Mouse (Mus musculus) intestine, embryonic 16.5 days (tissue): ENCODE measurements at regions not wholly inside any gene's neighbourhood (a gene's known extent, or its start where the extent isn't known, plus 50 kb on each side); places are given as distances from the start of the nearest gene placed in this dataset.
A peak's percentile ranks its signal among the peaks of the same experiment; 100 is the strongest.

ENCODE experiments used
- ATAC-seq: fragments of 200-750 bp; cut with Nextera tagmentation; 2 replicates; pipeline ENCODE4 v1.8.0; 2017; ENCODE audit warnings: moderate TSS enrichment, moderate library complexity
- H3K27ac ChIP-seq: fragments of 300-500 bp; sonication (generic); 2 replicates; pipeline ENCODE4 v1.5.1; 2014; ENCODE audit warnings: mild to moderate bottlenecking, low read length
- H3K27me3 ChIP-seq: fragments of 300-500 bp; sonication (generic); replicated peaks from 2 replicates; pipeline ENCODE4 v1.6.1; 2014; ENCODE audit warnings: low read length, control low read depth, mixed read lengths; ENCODE audit not compliant: control insufficient read depth, insufficient read depth
- H3K36me3 ChIP-seq: fragments of 300-500 bp; sonication (generic); 2 replicates; pipeline ENCODE4 v1.6.1; 2014; ENCODE audit warnings: low read length, control low read depth; ENCODE audit not compliant: control insufficient read depth, insufficient read depth
- H3K4me1 ChIP-seq: fragments of 300-500 bp; sonication (generic); 2 replicates; pipeline ENCODE4 v1.6.1; 2014; ENCODE audit warnings: low read length, control low read depth, mixed read lengths; ENCODE audit not compliant: control insufficient read depth, insufficient read depth
- H3K4me2 ChIP-seq: fragments of 300-500 bp; sonication (generic); 2 replicates; pipeline ENCODE4 v1.6.1; 2014; ENCODE audit warnings: low read depth, low read length, control low read depth
- H3K4me3 ChIP-seq: fragments of 300-500 bp; sonication (generic); 2 replicates; pipeline ENCODE4 v1.5.1; 2014; ENCODE audit warnings: mild to moderate bottlenecking, low read length
- H3K9ac ChIP-seq: fragments of 300-500 bp; sonication (generic); 2 replicates; pipeline ENCODE4 v1.6.1; 2014; ENCODE audit warnings: low read depth, low read length
- H3K9me3 ChIP-seq: fragments of 300-500 bp; sonication (generic); 2 replicates; pipeline ENCODE4 v1.6.1; 2016; ENCODE audit warnings: low read length, control low read depth; ENCODE audit not compliant: control insufficient read depth
- WGBS: fragments of 180-500 bp; shearing (Covaris S2); extraction: QIAGEN DNeasy Blood & Tissue Kit; methylation state at CpG from one replicate; pipeline ENCODE4 v1.1.7; 2014; 5-methylcytosine and 5-hydroxymethylcytosine counted together

DNA sequence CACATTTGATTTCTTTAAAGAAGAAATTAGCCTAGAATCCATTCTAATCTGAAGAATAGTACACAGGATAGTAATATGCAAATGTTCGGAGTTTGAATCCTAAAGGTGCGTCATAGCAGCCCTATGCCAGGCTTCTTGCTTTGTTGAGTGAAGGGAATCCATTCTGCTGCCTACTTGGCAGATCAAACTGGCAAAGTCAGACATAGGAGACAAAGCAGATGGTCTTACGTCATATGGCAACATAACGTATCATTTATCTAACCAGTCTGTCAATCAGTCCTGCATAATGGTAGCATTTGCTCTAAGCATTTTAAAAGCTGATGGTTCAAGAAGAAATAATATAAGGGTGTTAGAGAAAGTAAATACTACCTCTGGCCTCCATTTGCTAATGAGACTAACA lies 309.5 kb downstream of the Serpinb8 start:
- 87% methylated on average over 4 of the region's 4 CpGs for WGBS
- Histone ChIP-seq H3K9ac (no peak overlapping the region), H3K27ac (no peak overlapping the region), H3K9me3 (no peaks in the 10 kb centered on the region), H3K4me2 (no peak overlapping the region), H3K27me3 (no peaks in the 10 kb centered on the region), H3K4me3 (no peak overlapping the region), H3K36me3 (no peaks in the 10 kb centered on the region), H3K4me1 (no peaks in the 10 kb centered on the region)
- ATAC-seq, result no peak

DNA sequence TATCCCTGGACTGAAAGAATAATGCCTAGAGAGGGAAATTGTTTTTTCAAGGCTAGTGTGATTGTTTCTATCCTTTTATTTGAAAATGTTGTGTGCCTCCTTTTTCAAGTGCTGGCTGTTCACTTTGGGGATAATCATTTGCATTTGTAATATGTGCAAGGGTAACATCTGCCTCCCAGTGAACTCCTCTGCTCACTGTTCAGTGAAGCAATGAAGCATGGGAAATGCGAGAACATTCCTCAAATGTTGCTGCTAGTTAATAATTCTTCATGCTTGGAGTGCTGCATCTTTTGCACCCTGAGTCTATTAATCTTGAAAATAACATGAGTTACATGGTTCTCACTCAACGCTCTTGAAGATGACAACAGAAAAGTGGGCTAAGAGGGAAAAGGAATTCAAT lies 310.6 kb downstream of the Serpinb8 start:
- no peaks in the 10 kb centered on the region for H3K4me1 ChIP-seq
- no peak overlapping the region for H3K4me2 ChIP-seq
- H3K27me3 ChIP-seq, result no peaks in the 10 kb centered on the region
- H3K27ac ChIP-seq, result no peak overlapping the region
- ATAC-seq, result no peak
- no peaks in the 10 kb centered on the region for H3K36me3 ChIP-seq
- no peak overlapping the region for H3K4me3 ChIP-seq
- no peaks in the 10 kb centered on the region for H3K9me3 ChIP-seq
- 61% methylated on average over 2 of the region's 2 CpGs for WGBS
- no peak overlapping the region for H3K9ac ChIP-seq

- H3K27ac ChIP-seq, result no peak overlapping the region
- no peak overlapping the region for H3K4me3 ChIP-seq
- no peaks in the 10 kb centered on the region for H3K9me3 ChIP-seq
- no peaks in the 10 kb centered on the region for H3K4me1 ChIP-seq
- H3K9ac ChIP-seq, result no peak overlapping the region
- no peaks in the 10 kb centered on the region for H3K27me3 ChIP-seq
- no peak for ATAC-seq
- WGBS, result 71% methylated on average over 1 of the region's 1 CpGs
- no peak overlapping the region for H3K4me2 ChIP-seq
- H3K36me3 ChIP-seq, result no peaks in the 10 kb centered on the region
Measured at GRCm38 (mm10) chr1:107900913-107901312, 311.1 kb downstream of the Serpinb8 start.

GRCm38 (mm10) chr1:107908236-107909063 lies 318.6 kb downstream of the Serpinb8 start:
- Histone ChIP-seq H3K4me2 (no peak overlapping the region), H3K4me3 (no peak overlapping the region), H3K9ac (no peak overlapping the region), H3K36me3 (no peaks in the 10 kb centered on the region), H3K9me3 (no peaks in the 10 kb centered on the region), H3K27me3 (no peaks in the 10 kb centered on the region), H3K27ac (no peak overlapping the region), H3K4me1 (no peaks in the 10 kb centered on the region; the same call in 1 of the 2 replicates)
- ATAC-seq, result no peak
- 60% methylated on average over 4 of the region's 4 CpGs for WGBS

- 31% methylated on average over 7 of the region's 7 CpGs for WGBS
- Histone ChIP-seq H3K4me2 (no peak overlapping the region), H3K27me3 (no peaks in the 10 kb centered on the region), H3K9ac (no peak overlapping the region), H3K27ac (no peak overlapping the region), H3K4me1 (peaks cover 5% of the 10 kb centered on the region), H3K36me3 (no peaks in the 10 kb centered on the region), H3K4me3 (no peak overlapping the region), H3K9me3 (no peaks in the 10 kb centered on the region)
- ATAC-seq, result no peak
Measured at GRCm38 (mm10) chr1:107914671-107915590, 325.1 kb downstream of the Serpinb8 start.

GRCm38 (mm10) chr1:107917037-107917436 lies 327.2 kb downstream of the Serpinb8 start:
- Histone ChIP-seq H3K4me3 (no peak overlapping the region), H3K9ac (no peak overlapping the region), H3K9me3 (no peaks in the 10 kb centered on the region), H3K27me3 (no peaks in the 10 kb centered on the region), H3K36me3 (no peaks in the 10 kb centered on the region), H3K4me2 (no peak overlapping the region), H3K27ac (no peak overlapping the region), H3K4me1 (peaks cover 5% of the 10 kb centered on the region)
- no peak for ATAC-seq
- 28% methylated on average over 5 of the region's 5 CpGs for WGBS

GRCm38 (mm10) chr1:107941601-107942270 lies 351.9 kb downstream of the Serpinb8 start:
- ATAC-seq, result peak; percentile 99
- 0 out of 2 replicates have a peak overlapping the region, but pooled peaks have one; percentile 28 for H3K27ac ChIP-seq
- 53% methylated on average over 5 of the region's 5 CpGs for WGBS

DNA sequence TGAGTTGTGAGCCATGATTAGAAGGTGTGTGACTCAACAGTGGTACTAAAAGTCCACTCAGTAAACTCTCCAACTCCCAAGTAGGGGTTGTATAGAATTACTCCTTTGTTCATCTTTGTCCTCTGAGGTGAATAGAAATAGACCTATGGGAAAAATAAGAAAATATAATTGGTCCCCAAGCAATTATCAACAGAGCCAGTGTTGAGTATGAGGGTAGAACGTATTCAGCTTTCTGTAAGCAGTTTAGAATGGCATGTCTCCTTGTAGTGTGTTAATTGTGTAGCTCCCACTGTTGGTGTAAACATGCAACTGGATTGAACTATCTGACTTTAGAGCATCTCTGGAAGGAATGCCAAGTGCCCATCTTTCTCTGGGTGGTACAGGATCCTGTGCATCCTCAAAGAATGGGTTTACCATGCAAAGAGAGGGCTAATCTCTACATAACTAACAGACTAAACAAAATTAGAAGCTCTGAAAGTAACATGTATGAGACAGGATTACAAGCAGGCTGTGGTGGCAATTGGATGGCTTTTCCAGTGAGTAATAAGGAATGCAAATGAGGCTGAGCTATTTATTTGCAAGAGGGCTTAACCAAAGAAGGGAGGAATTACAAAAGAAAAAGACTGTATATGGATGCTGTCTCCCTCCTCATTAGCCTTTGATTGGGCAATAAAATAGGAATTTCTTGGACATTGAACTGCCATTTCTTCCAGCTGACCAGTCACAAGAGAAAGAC lies 356.6 kb downstream of the Serpinb8 start:
- WGBS, result 80% methylated on average over 1 of the region's 1 CpGs

More at GRCm38 (mm10) chr1:107941601-107942270, 351.9 kb downstream of the Serpinb8 start:
- no peak overlapping the region for H3K9ac ChIP-seq
- no peak overlapping the region for H3K4me3 ChIP-seq
- no peaks in the 10 kb centered on the region for H3K36me3 ChIP-seq
- no peaks in the 10 kb centered on the region for H3K27me3 ChIP-seq
- H3K4me2 ChIP-seq, result no peak overlapping the region
- no peaks in the 10 kb centered on the region for H3K9me3 ChIP-seq
- H3K4me1 ChIP-seq, result no peaks in the 10 kb centered on the region

More for the DNA sequence above, 356.6 kb downstream of the Serpinb8 start:
- no peak overlapping the region for H3K9ac ChIP-seq
- no peaks in the 10 kb centered on the region for H3K27me3 ChIP-seq
- H3K36me3 ChIP-seq, result no peaks in the 10 kb centered on the region
- no peaks in the 10 kb centered on the region for H3K9me3 ChIP-seq
- no peak overlapping the region for H3K4me3 ChIP-seq
- H3K4me1 ChIP-seq, result no peaks in the 10 kb centered on the region
- no peak for ATAC-seq
- no peak overlapping the region for H3K4me2 ChIP-seq
- no peak overlapping the region for H3K27ac ChIP-seq
